Mouse (Mus musculus): ENCODE measurements around the gene Sorbs2. TPM values are rescaled to one million over a fixed set of nuclear protein-coding genes. Genes with fewer than 3 reads are reported as not detected.

The Sorbs2 gene
- polyA plus RNA-seq, 1 experiment, result not detected

GRCm38 (mm10) chr8:45629066-45629430, 121.5 kb downstream of the Sorbs2 start:
- TF ChIP-seq GATA1 (IDR thresholded peaks at IDR 0.05; ENCODE audit: low read length), result no peak

DNA sequence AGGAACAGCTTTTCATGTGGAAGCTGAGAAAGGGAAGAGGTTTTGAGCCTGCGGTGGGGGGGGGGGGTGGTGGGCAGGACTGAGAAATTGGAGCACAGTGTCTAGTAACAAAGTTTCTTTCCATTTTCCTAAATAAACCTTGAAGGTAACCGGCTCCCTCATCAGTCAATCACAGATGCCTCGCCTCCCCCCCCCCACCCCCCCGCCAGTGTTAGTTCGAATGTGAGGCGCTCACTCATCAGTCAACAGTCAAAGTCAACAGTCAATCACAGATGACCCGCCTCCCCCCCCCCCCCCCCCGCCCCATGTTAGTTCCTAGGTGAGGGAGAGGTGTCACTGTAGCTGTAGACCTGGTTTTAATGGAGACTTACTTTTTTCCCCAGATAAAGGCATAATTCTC, 123.4 kb downstream of the Sorbs2 start:
- no peak for TF ChIP-seq GATA1 (IDR thresholded peaks at IDR 0.05; ENCODE audit: low read length)

- TF ChIP-seq GATA1 (IDR thresholded peaks at IDR 0.05; ENCODE audit: low read length), result no peak
Measured at GRCm38 (mm10) chr8:45635155-45635554, 127.6 kb downstream of the Sorbs2 start.

- TF ChIP-seq GATA1 (IDR thresholded peaks at IDR 0.05; ENCODE audit: low read length), result no peak
Measured at GRCm38 (mm10) chr8:45637745-45638144, 130.2 kb downstream of the Sorbs2 start.

GRCm38 (mm10) chr8:45639444-45639843, 131.9 kb downstream of the Sorbs2 start:
- TF ChIP-seq GATA1 (IDR thresholded peaks at IDR 0.05; ENCODE audit: low read length), result no peak

- no peak for TF ChIP-seq GATA1 (IDR thresholded peaks at IDR 0.05; ENCODE audit: low read length)
Measured at GRCm38 (mm10) chr8:45644651-45645050, 137.1 kb downstream of the Sorbs2 start.

DNA sequence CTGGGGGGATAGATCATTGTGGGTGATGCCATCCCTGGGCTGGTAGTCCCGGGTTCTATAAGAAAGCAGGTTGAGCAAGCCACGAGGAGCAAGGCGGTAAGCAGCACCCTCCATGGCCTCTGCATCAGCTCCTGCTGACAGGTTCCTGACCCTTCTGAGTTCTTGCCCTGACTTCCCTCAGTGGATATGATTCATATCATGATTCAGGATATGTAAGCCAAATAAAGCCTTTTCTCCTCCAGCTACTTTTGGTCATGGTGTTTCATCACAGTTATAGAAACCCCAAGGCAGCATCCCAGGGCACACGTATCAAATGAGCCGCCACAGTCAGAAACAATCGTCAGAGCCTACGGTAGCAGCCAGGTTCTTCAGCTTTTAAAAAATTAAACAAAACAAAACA, 141.5 kb downstream of the Sorbs2 start:
- no peak for TF ChIP-seq GATA1 (IDR thresholded peaks at IDR 0.05; ENCODE audit: low read length)

- TF ChIP-seq GATA1 (IDR thresholded peaks at IDR 0.05; ENCODE audit: low read length), result no peak
Measured at GRCm38 (mm10) chr8:45649966-45650365, 142.4 kb downstream of the Sorbs2 start.

- no peak for TF ChIP-seq GATA1 (IDR thresholded peaks at IDR 0.05; ENCODE audit: low read length)
Measured at GRCm38 (mm10) chr8:45658021-45658420, 150.4 kb downstream of the Sorbs2 start.

GRCm38 (mm10) chr8:45658458-45659325, 151.1 kb downstream of the Sorbs2 start:
- no peak for TF ChIP-seq GATA1 (IDR thresholded peaks at IDR 0.05; ENCODE audit: low read length)

DNA sequence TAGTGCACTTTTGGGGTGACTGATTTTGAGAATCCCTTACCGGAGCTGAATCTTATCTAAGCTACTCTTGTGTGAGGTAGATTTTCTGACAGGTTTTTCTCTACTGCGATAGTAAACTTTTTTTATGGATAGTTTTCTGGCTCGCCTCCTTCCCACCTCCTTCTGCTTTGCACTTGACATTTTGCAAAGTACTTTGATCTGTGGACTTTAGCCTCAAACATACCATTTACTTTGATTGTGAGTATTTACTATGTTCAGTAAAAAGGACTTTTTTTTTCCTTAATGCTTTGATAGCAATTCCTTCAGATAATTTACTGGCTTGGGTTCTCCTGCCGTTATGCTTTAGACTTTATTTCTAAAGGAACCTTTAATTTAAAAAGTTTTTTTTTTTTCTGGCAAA, 151.9 kb downstream of the Sorbs2 start:
- TF ChIP-seq GATA1 (IDR thresholded peaks at IDR 0.05; ENCODE audit: low read length), result no peak

GRCm38 (mm10) chr8:45660570-45660969, 153.0 kb downstream of the Sorbs2 start:
- TF ChIP-seq GATA1 (IDR thresholded peaks at IDR 0.05; ENCODE audit: low read length), result no peak

DNA sequence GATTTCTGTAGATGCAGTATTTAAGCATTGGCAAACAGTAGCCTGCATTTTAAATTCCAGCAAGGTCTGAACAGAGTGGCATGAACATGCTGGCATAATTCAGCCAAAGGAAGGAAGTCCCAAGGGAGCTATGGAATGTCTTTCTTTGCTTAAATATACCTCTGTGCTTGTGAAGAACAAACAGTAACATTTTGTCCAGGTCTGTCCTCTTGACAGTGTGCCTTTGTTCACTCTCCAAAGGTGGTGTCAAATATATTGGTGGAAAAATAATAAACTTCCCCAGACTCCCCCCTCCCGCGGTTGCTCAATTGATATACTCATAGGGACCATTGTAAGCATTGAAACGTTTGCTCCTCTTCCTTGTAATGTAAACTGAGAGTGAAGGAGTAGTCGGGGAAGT, 154.0 kb downstream of the Sorbs2 start:
- TF ChIP-seq GATA1 (IDR thresholded peaks at IDR 0.05; ENCODE audit: low read length), result no peak

DNA sequence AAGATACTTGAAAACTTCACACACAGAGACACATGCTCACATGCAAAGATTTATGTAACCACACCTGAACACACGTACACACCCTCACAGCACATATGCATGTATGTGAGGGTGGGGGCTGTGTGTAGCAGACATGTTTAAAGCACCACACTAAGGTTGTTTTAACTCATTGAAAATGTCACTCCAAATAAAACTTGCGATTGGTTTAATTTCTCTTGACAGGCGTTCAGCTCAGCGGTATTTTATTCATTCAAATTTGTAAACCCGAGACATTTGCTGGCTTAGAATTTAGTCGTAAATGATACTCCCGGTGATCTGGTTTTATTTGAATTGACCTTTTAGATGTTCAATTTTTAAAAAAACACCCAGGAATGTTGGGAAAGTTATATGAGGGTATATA, 158.6 kb downstream of the Sorbs2 start:
- TF ChIP-seq GATA1 (IDR thresholded peaks at IDR 0.05; ENCODE audit: low read length), result no peak

- no peak for TF ChIP-seq GATA1 (IDR thresholded peaks at IDR 0.05; ENCODE audit: low read length)
Measured at GRCm38 (mm10) chr8:45673149-45673548, 165.6 kb downstream of the Sorbs2 start.

GRCm38 (mm10) chr8:45675821-45676279, 168.3 kb downstream of the Sorbs2 start:
- TF ChIP-seq GATA1 (IDR thresholded peaks at IDR 0.05; ENCODE audit: low read length), result no peak

GRCm38 (mm10) chr8:45677114-45677853, 169.7 kb downstream of the Sorbs2 start:
- TF ChIP-seq GATA1 (IDR thresholded peaks at IDR 0.05; ENCODE audit: low read length), result no peak
